Mouse (Mus musculus): ENCODE measurements at regions not wholly inside any gene's neighbourhood (a gene's known extent, or its start where the extent isn't known, plus 50 kb on each side); places are given as distances from the start of the nearest gene placed in this dataset.

GRCm38 (mm10) chr3:35106097-35106496 lies 455.9 kb downstream of the Sox2 start:
- no peak for TF ChIP-seq POLR2A (IDR thresholded peaks at IDR 0.05; ENCODE audit: insufficient read depth, low read length)
- TF ChIP-seq EP300 (IDR thresholded peaks at IDR 0.05; ENCODE audit: insufficient read depth, low read depth, low read length): no peak
